Mouse (Mus musculus) right cerebral cortex, postnatal 25 days (tissue): Measurements from ENCODE around the gene Tram2.

Source experiments
- DNase-seq: peaks from one replicate; pipeline ENCODE4 v3.0.0; 2022

Gene Tram2

GRCm38 (mm10) chr1:20951799-20952198 lies 127.2 kb downstream of the Tram2 start:
- no peak for DNase-seq

GRCm38 (mm10) chr1:20951300-20951763 lies 127.7 kb downstream of the Tram2 start, which contains the start of gene Efhc1:
Efhc1 (plus strand) TSS chr1:20951626.
- peak; percentile 91 for DNase-seq
